Comparison of ENCODE assay signal across 29 mouse cellular contexts in the genomic region with DNA sequence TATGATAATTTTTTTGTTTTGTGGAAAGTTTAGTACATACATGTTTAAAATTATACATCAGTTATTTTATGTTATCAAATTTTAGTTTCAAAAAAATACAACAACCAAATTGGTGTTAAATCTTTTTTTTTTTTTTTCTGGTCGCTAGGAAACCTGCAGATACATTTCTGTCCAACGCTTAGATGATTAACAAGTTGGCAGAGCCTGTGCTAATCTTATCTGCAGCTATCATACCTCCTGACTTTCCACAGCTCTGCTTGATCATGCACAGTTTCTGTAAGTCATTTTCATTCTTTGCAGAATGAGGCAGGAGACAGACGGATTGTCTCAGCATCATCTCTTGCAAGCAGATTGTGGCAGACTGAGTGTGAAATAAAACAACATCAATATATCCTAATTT.
A peak's percentile ranks its signal among the peaks of the same experiment; 100 is the strongest.
DNase-seq lines count a peak whose midpoint lies in the region; ATAC-seq and TF ChIP-seq lines count a peak whose summit lies in the region.
"Had no signal": no experiment of that assay in that cellular context is flagged by ENCODE, and none has a peak within 500 bp of the region (broad histone marks: within the 10 kb centered on the region; RNA-seq: fewer than 3 reads in every experiment).

No protein-coding gene starts in this region.

- peaks cover 35% of the 10 kb centered on the region for H3K79me2 ChIP-seq in CH12.LX (replicated peaks; ENCODE audit: control insufficient read depth, extremely low read depth, insufficient read depth, poor library complexity, severe bottlenecking)

- H3K27me3 ChIP-seq in liver, embryonic 14.5 days (ENCODE audit: control insufficient read depth, insufficient read depth, low read length), result no peaks in the 10 kb centered on the region
- no peaks in the 10 kb centered on the region for H3K27me3 ChIP-seq in liver, embryonic 11.5 days (replicated peaks; ENCODE audit: control insufficient read depth, insufficient read depth, low read length)
- H3K27me3 ChIP-seq in CH12.LX (replicated peaks), result no peaks in the 10 kb centered on the region
- H3K27me3 ChIP-seq: embryonic facial prominence, embryonic 15.5 days; forebrain, embryonic 13.5 days; heart, embryonic 13.5 days had no signal

- TF ChIP-seq EP300 in liver, embryonic 14.5 days (IDR thresholded peaks at IDR 0.05; ENCODE audit: low read depth), result peak; percentile 36; the same call in 1 of the 2 replicates
- no peak for TF ChIP-seq EP300 in CH12.LX (IDR thresholded peaks at IDR 0.05; ENCODE audit: low read length)

- peak; percentile 9; the same call in 1 of the 2 replicates for TF ChIP-seq POLR2A in CH12.LX (IDR thresholded peaks at IDR 0.05; ENCODE audit: low read depth, low read length)

- intact Hi-C loops in left cerebral cortex, adult 2 months (cut with DNase I), result no loop called here

- no peaks in the 10 kb centered on the region for H3K9me3 ChIP-seq in liver, embryonic 14.5 days (ENCODE audit: control insufficient read depth, low read length)
- H3K9me3 ChIP-seq in liver, embryonic 11.5 days (ENCODE audit: control insufficient read depth, low read length), result no peaks in the 10 kb centered on the region
- peaks cover 2% of the 10 kb centered on the region for H3K9me3 ChIP-seq in CH12.LX (replicated peaks; ENCODE audit: low read length)
- H3K9me3 ChIP-seq: embryonic facial prominence, embryonic 10.5 days; embryonic facial prominence, embryonic 15.5 days; forebrain, embryonic 13.5 days; heart, embryonic 13.5 days had no signal

- DNase-seq in frontal cortex, postnatal 10 days (ENCODE audit: low spot score in 2 of 2), result no peak
- DNase-seq in liver, embryonic 14.5 days (ENCODE audit: low read depth in 3 of 3, low spot score in 3 of 3), result peak in 2 of 3 experiments; percentile 4 to 24
- no peak for DNase-seq in liver, embryonic 11.5 days (ENCODE audit: low spot score)
- no peak for DNase-seq in CH12.LX (ENCODE audit: extremely low read depth)
- no peak for DNase-seq in left cerebral cortex, adult 2 months (ENCODE audit: extremely low spot score in 1 of 2, low spot score in 2 of 2)
- DNase-seq in adrenal gland, adult 18-20 months (ENCODE audit: low spot score in 2 of 2), result no peak
- DNase-seq: adrenal gland, adult 2 months; adrenal gland, postnatal 36 days; cerebellum, adult 8-10 months; cerebellum, postnatal 25 days; gastrocnemius, adult 2 months; heart, adult 2 months; heart, postnatal 10 days; kidney, adult 18-20 months; kidney, postnatal 36 days; liver; lung, embryonic 14.5 days; lung, postnatal 14 days; right cerebral cortex, postnatal 4 days; thymus, postnatal 14 days had no signal

- dilution Hi-C loops in CH12.LX (cut with MboI; ENCODE audit: extremely low pct_ligation_motif_present, extremely low pct_unique_long_range_greater_than_20kb, low sequenced_read_pairs), result no loop called here

- no peak for TF ChIP-seq CTCF in liver, embryonic 14.5 days (IDR thresholded peaks at IDR 0.05; ENCODE audit: low read depth)
- no peak for TF ChIP-seq CTCF in CH12.LX (conservative IDR thresholded peaks at IDR 0.05 in 1 of 2, IDR thresholded peaks at IDR 0.05 in 1 of 2; ENCODE audit: low read depth in 2 of 2, low read length in 2 of 2)
- TF ChIP-seq CTCF in left cerebral cortex, adult 2 months (IDR thresholded peaks at IDR 0.05), result no peak

- no peak overlapping the region for H3K4me3 ChIP-seq in liver, embryonic 14.5 days (ENCODE audit: insufficient read depth in 1 of 2, low read depth in 2 of 2, low read length in 2 of 2)
- H3K4me3 ChIP-seq in liver, embryonic 11.5 days (ENCODE audit: low read depth, low read length), result no peak overlapping the region
- no peak overlapping the region for H3K4me3 ChIP-seq in CH12.LX (replicated peaks in 1 of 3; ENCODE audit: low read depth in 2 of 3, low read length in 2 of 3, poor library complexity in 1 of 3)
- H3K4me3 ChIP-seq in left cerebral cortex, adult 2 months, result no peak overlapping the region
- H3K4me3 ChIP-seq: embryonic facial prominence, embryonic 10.5 days; embryonic facial prominence, embryonic 15.5 days; forebrain, embryonic 13.5 days; gastrocnemius, adult 2 months; heart, adult 2 months; heart, embryonic 13.5 days had no signal

- H3K36me3 ChIP-seq in liver, embryonic 14.5 days (replicated peaks; ENCODE audit: control insufficient read depth, insufficient read depth, low read depth), result no peaks in the 10 kb centered on the region
- H3K36me3 ChIP-seq in liver, embryonic 11.5 days (ENCODE audit: control insufficient read depth, insufficient read depth, low read length), result no peaks in the 10 kb centered on the region
- H3K36me3 ChIP-seq in CH12.LX (replicated peaks in 1 of 2; ENCODE audit: control insufficient read depth in 1 of 2, insufficient read depth in 1 of 2, low read length in 1 of 2), result peaks cover 13 to 38% of the 10 kb centered on the region in 2 experiments
- H3K36me3 ChIP-seq: embryonic facial prominence, embryonic 10.5 days; embryonic facial prominence, embryonic 15.5 days had no signal

- peak; percentile 64; the same call in 1 of the 2 replicates for ATAC-seq in frontal cortex, adult (ENCODE audit: low TSS enrichment)
- ATAC-seq in liver, embryonic 14.5 days (ENCODE audit: insufficient read depth), result no peak
- no peak for ATAC-seq in liver, embryonic 11.5 days (replicated peaks; ENCODE audit: low FRiP score)
- ATAC-seq in megakaryocyte progenitor cell, adult 5-6 weeks (replicated peaks; ENCODE audit: poor library complexity), result peak; percentile 64
- ATAC-seq: forebrain, embryonic 13.5 days; hindbrain, embryonic 16.5 days; midbrain, embryonic 16.5 days had no signal

- WGBS in liver, embryonic 14.5 days (ENCODE audit: insufficient replicate concordance), result 18% methylated on average over 3 of the region's 3 CpGs
- 46% methylated on average over 3 of the region's 3 CpGs for WGBS in liver, embryonic 11.5 days

- TF ChIP-seq RAD21 in CH12.LX (IDR thresholded peaks at IDR 0.05; ENCODE audit: low read depth, low read length), result no peak

- peaks cover 5 to 6% of the 10 kb centered on the region in 2 experiments for H3K4me1 ChIP-seq in liver, embryonic 14.5 days (replicated peaks; ENCODE audit: control insufficient read depth in 2 of 2, insufficient read depth in 2 of 2, low read length in 1 of 2)
- H3K4me1 ChIP-seq in liver, embryonic 11.5 days (replicated peaks; ENCODE audit: control insufficient read depth, insufficient read depth, low read length), result no peaks in the 10 kb centered on the region
- H3K4me1 ChIP-seq in CH12.LX (ENCODE audit: control insufficient read depth in 1 of 2, insufficient read depth in 2 of 2), result peaks cover 34 to 90% of the 10 kb centered on the region in 2 experiments
- H3K4me1 ChIP-seq: embryonic facial prominence, embryonic 10.5 days; embryonic facial prominence, embryonic 15.5 days; forebrain, embryonic 13.5 days had no signal

- no peak overlapping the region for H3K9ac ChIP-seq in liver, embryonic 14.5 days (replicated peaks)
- no peak overlapping the region for H3K9ac ChIP-seq in liver, embryonic 11.5 days (ENCODE audit: low read depth, low read length)
- H3K9ac ChIP-seq in CH12.LX (ENCODE audit: insufficient read depth, low read depth), result peak overlapping the region; percentile 53; the same call in 1 of the 2 replicates
- H3K9ac ChIP-seq: embryonic facial prominence, embryonic 15.5 days; forebrain, embryonic 13.5 days; heart, embryonic 13.5 days; lung, embryonic 14.5 days had no signal

- H3K27ac ChIP-seq in liver, embryonic 14.5 days, result no peak overlapping the region
- no peak overlapping the region for H3K27ac ChIP-seq in liver, embryonic 11.5 days (ENCODE audit: low read depth, low read length)
- peak overlapping the region; percentile 97 for H3K27ac ChIP-seq in CH12.LX (ENCODE audit: insufficient read depth, low read depth)
- no peak overlapping the region for H3K27ac ChIP-seq in left cerebral cortex, adult 2 months
- H3K27ac ChIP-seq: embryonic facial prominence, embryonic 10.5 days; embryonic facial prominence, embryonic 15.5 days; forebrain, embryonic 13.5 days; gastrocnemius, adult 2 months; heart, adult 2 months; heart, embryonic 13.5 days had no signal

- in situ Hi-C loops in CH12.LX (cut with MboI; ENCODE audit: low pct_ligation_motif_present, low pct_unique_long_range_greater_than_20kb, low sequenced_read_pairs), result no loop called here

- H3K4me2 ChIP-seq in liver, embryonic 14.5 days (ENCODE audit: low read depth), result no peak overlapping the region
- no peak overlapping the region for H3K4me2 ChIP-seq in liver, embryonic 11.5 days
- H3K4me2 ChIP-seq in CH12.LX (ENCODE audit: insufficient read depth, low read depth, poor library complexity, severe bottlenecking), result peak overlapping the region; percentile 36; the same call in 1 of the 2 replicates
- H3K4me2 ChIP-seq: embryonic facial prominence, embryonic 15.5 days; forebrain, embryonic 13.5 days; heart, embryonic 13.5 days; lung, embryonic 14.5 days; midbrain, embryonic 11.5 days had no signal

TF ChIP-seq in CH12.LX, 34 proteins besides CTCF, POLR2A, EP300 and RAD21:
- TF ChIP-seq CHD1 (IDR thresholded peaks at IDR 0.05; ENCODE audit: low read depth, low read length) (peak; percentile 76), MEF2A (IDR thresholded peaks at IDR 0.05; ENCODE audit: borderline replicate concordance, low read depth, low read length) (no peak), POLR2AphosphoS2 (IDR thresholded peaks at IDR 0.05; ENCODE audit: low read depth, low read length) (peak; percentile 37; the same call in 1 of the 2 replicates)

Comparison
In these comparisons a context has a peak if more than half of its experiments do, and no peak if none do; other contexts are left out.
1. DNase-seq: peak in liver, embryonic 14.5 days (2 of 3); none in frontal cortex, postnatal 10 days (0 of 2), liver, embryonic 11.5 days (single experiment), CH12.LX (single experiment), left cerebral cortex, adult 2 months (0 of 2) and adrenal gland, adult 18-20 months (0 of 2).
2. ATAC-seq: peak in frontal cortex, adult (single experiment) and megakaryocyte progenitor cell, adult 5-6 weeks (single experiment); none in liver, embryonic 14.5 days (single experiment) and liver, embryonic 11.5 days (single experiment).